Mouse (Mus musculus) ZHBTc4 (cell line): ENCODE data around the gene Fndc3a.
A peak's percentile ranks its signal among the peaks of the same experiment; 100 is the strongest.

Experiments used
- DNase-seq: peaks from one replicate; pipeline ENCODE4 v3.0.0-alpha.2; 2011; ENCODE audit warnings: low read depth, low spot score

Fndc3a gene

GRCm38 (mm10) chr14:72677247-72677646, 32.6 kb downstream of the Fndc3a start:
- DNase-seq: peak; percentile 1

DNA sequence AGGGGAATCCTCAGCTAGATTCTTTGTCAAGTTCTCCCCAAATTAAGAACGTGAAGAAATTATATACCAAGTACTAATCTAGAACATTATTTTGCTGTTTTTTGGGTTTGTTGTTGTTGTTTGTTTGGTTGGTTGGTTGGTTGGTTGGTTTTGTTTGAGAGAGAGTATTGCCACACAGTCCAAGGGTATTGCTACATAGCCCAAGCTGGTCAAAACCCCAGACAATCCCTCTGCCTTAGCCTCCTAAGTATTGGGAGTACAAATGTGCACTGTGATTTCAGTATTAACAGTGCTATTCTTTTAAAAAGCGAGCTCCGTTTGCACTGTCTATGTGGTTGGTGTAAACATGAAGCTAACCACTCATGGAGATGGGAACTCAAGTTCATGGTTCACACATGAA, 37.9 kb downstream of the Fndc3a start:
- DNase-seq: no peak

DNA sequence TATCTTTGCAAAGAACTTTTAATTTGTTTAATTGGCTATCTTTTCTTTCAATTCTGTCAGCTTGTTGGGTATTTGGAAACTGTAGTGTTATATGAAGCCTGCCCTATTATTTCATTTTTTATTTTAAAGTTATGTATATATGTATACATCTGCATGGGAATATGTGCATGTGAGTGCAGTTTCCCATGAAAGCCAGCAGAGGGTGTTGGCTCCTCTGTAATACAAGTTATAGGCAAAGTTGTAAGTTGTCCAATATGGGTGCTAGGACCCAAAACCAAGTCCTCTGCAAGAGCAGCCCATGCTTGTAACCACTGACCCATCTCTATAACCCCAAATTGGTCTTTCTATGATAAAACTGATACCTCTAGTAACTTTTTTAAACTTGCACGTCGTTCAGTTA, 38.8 kb downstream of the Fndc3a start:
- peak; percentile 2 for DNase-seq

DNA sequence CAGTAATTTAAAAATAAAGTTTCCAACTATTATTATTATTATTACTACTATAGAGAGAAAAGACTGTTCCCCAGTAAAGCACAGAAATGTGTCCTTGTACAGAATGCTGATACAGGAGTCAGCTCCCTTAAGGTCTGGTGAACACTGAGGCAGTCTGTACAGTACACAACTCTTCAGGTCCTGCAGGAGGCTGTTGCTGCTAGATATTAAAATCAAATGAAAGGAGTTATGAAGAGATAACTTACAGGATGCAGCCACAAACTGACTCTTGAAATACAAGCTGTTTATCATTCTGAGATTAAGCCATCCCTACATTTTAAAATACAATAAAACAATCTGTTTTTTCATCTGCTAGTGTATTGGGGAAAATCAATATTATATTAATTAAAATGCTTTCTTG, 60.5 kb downstream of the Fndc3a start:
- no peak for DNase-seq

GRCm38 (mm10) chr14:72645512-72645911, 64.3 kb downstream of the Fndc3a start:
- DNase-seq: no peak

GRCm38 (mm10) chr14:72644620-72645019, 65.2 kb downstream of the Fndc3a start:
- DNase-seq: no peak

- DNase-seq: no peak
These were observed 71.3 kb downstream of the Fndc3a start for GRCm38 (mm10) chr14:72638507-72638906.

DNA sequence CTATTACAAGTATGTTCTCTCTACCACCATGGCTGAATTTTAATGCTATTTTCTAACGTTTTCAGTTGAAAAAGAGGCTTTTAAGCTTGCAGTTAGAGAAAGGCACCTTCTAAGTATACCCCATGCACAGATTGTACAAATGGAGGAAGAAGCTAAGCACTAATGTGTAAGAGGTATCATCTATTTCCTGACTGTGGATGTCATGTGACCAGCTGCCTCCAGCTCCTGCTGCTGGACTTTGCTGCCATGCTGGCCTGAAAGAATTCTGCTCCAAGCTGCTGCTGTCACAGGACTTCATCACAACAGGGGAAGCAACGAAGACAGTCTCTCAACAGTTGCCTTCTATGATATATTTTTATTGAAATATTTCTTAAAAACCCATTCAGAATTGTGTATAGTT, 76.2 kb downstream of the Fndc3a start:
- DNase-seq: no peak

GRCm38 (mm10) chr14:72625411-72625810, 84.4 kb downstream of the Fndc3a start:
- no peak for DNase-seq

- peak; percentile 34 for DNase-seq
These were observed 105.7 kb downstream of the Fndc3a start for GRCm38 (mm10) chr14:72604077-72604476.

DNA sequence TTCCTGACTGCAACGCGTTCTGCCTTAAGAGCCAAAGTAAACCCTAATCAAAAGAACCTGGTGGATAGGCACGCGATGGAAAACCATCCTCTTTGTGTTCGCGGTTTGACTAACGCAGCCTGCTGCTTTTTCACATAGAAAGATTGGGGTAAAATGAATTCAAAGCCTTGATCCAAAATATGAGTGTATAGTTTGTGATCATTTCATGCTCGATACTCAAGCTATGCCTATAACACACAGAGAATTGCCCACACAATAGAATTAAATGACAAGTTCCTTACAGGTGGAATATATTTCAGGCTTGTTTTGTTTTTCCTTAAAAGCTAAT, 106.6 kb downstream of the Fndc3a start:
- no peak for DNase-seq

DNA sequence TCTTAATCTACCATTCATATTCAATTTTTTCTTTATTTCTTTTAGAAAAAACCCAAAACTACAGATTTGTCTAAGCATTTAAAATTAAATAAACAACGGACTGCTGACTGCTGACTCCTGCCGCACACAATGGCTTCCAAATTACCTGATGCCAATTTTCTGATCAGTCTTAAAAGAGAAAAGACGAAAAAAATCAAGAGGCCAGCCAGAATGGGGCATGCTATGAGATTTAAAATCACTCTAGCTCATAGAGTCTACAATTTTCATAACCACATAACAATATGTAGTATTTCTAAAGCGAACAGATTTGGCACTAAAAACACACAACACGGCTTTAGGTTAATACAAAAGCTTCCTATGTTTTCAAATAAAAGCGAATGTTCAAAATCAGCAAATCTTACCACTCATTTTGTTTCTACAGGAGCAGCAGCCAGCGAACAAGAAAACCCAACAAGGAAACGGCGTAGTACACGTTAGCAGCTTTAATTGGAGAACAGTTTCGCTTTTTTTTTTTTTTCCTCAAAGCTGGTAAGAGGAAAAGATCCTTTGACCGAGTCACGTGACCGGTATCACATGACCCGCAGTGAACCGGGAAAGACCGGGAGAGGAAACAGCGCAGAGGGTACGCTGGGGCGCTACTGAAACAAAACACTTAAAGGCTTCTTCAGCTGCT, 107.1 kb downstream of the Fndc3a start:
- peak; percentile 89 for DNase-seq

GRCm38 (mm10) chr14:72601381-72602305, 108.2 kb downstream of the Fndc3a start:
- no peak for DNase-seq

- DNase-seq: no peak
These were observed 109.4 kb downstream of the Fndc3a start for GRCm38 (mm10) chr14:72600375-72600774.

DNA sequence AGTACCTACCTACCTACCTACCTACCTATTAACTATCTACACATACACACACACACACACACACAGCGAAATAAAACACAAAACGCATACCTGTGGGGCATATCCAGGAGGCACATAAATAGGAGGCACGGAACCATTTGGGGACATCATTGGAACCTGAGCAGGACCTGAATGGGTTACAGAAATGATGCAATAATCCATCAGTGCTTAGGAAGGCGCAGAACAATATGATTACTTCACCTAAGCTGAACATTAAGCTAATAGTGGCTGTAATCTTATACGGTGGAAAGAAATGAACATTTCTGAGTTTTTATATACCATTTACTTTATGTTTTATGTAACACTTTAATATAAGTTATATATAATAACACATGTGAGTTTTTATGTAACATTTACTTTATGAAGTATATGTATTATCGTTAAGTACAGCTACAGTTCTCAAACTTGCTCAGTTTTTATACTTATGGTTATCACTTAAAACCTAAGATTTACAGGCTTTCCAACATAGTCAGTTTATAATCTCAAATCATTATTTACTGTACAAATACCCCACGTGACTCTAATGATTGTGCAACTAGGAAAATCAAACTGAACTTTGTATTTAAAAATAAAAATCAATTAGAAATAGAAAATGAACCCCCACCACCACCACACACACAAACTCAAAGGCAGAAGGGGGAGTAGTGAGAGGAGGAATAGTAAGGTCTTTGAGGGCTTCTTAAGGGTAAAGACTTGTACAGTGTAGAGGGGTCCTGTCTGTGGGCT, 110.6 kb downstream of the Fndc3a start:
- no peak for DNase-seq

GRCm38 (mm10) chr14:72594191-72594590, 115.6 kb downstream of the Fndc3a start:
- DNase-seq: no peak

- no peak for DNase-seq
These were observed 120.4 kb downstream of the Fndc3a start for GRCm38 (mm10) chr14:72589415-72589814.

GRCm38 (mm10) chr14:72582979-72583378, 126.8 kb downstream of the Fndc3a start:
- DNase-seq: no peak

GRCm38 (mm10) chr14:72580991-72581390, 128.8 kb downstream of the Fndc3a start:
- no peak for DNase-seq

GRCm38 (mm10) chr14:72576283-72576682, 133.5 kb downstream of the Fndc3a start:
- no peak for DNase-seq

- no peak for DNase-seq
These were observed 145.9 kb downstream of the Fndc3a start for GRCm38 (mm10) chr14:72563941-72564340.

DNA sequence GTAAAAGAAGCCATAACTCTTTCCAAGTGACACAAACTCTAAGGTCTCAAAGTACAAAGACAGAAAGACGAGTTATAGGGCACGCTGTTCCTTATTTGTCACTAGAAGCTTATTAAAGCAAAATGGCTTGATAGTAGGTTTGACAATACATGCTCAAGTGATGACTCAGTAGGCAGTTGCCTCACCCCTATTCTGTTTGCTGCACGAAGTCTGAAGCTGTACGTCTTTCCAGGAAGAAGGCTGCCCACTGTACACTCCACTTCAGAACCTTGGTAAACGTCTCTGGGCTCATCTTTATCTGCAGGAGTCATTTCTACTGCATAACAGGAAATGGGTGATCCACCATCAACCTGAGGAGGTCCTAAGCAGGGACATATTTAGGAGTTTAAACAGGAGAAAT, 151.0 kb downstream of the Fndc3a start:
- no peak for DNase-seq
